Mouse (Mus musculus): ENCODE results near the gene Platr17. TPM values are rescaled to one million over a fixed set of nuclear protein-coding genes. Genes with fewer than 3 reads are reported as not detected.
A peak's percentile ranks its signal among the peaks of the same experiment; 100 is the strongest.
"Not testable (repeated sequence)": the region's sequence is repeated elsewhere in the genome, so short reads cannot be mapped to it uniquely, and the experiment has no call there.

The Platr17 gene
- total RNA-seq, 2 experiments from 2014 or later: not detected

DNA sequence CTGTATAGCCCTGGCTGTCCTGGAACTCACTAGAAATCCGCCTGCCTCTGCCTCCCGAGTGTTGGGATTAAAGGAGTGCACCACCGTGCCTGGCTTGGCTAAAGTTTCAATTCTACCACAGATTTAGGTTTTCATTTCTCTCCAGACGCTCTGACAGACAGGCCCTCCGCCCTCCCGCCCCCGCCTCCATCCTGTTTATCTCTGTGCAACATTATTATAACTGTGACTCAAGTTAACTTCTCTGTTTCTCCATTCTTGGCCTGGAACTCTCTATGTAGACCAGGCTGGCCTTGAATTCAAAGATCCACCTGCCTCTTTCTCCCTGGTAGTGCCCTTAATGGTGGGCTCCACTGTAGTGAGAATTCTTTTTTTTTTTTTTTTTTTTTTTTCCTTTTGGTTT lies 2.4 kb upstream of the Platr17 start:
- DNase-seq: no peak

DNA sequence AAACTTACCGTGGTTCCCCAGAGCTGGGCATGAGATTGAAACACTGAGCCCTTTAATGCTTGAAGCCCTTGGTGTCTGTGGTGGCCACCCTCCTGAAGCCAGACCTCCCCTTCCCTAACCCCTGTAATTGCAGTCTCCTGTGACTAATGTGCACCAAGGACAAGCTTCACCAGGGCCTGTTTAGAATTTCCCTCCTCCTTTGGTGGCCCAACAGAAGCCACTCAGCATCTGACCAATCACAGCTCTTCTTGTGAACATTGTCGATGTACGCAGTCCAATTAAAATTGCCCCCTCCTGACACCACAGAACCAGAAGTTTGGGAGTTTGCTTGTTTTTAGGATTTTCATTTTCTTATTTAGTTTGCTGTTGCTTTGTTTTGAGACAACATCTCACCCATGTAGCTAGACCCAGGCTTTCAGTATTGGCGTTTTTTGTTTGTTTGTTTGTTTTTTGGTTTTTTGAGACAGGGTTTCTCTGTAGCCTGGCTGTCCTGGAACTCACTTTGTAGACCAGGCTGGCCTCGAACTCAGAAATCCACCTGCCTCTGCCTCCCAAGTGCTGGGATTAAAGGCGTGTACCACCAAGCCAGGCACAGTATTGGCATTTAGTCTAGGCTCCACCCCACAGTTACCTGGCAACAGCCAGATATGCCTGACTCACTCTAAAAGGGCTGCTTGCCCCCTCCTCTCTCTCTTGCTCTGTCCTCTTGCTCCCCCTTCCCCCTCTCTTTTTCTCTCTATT lies 854 bp upstream of the Platr17 start:
- not testable (repeated sequence) for DNase-seq

DNA sequence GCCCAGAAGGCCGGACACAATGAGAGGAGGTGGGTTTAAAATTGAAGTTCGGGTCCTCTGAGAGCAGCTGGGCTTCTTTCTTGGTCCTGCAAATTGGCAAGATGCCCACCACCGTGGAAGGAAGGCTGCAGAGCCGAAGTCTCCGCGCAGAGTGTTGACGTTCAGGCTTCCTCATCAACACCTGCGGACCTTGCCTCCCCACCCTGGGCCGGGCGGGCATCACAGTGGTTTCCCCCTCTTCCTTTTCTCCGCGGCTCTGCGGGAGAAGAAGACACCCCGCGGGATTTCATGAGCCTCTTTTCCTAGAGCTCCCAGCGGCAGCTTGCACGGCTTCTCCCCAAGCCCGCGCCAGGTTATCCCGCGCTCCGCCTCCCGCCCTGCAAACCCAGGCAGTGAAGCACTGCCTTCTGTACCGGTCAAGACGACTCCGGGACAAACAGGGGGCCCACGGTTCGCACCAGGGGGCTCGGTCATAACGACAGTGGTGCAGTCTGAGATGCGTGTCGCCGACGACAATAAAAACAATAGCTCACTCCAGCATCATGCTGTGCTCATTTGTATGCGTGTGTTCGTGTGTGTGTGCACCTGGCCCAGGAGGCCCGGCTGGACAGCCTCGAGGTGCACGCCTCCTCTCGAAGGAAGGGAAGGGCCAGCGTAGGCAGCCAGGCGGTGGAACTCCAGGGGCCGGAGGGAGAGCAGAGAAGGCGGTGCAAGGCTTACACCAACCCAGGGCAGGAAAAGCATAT lies 3.6 kb downstream of the Platr17 start:
- DNase-seq: peak; percentile 51 to 62

DNA sequence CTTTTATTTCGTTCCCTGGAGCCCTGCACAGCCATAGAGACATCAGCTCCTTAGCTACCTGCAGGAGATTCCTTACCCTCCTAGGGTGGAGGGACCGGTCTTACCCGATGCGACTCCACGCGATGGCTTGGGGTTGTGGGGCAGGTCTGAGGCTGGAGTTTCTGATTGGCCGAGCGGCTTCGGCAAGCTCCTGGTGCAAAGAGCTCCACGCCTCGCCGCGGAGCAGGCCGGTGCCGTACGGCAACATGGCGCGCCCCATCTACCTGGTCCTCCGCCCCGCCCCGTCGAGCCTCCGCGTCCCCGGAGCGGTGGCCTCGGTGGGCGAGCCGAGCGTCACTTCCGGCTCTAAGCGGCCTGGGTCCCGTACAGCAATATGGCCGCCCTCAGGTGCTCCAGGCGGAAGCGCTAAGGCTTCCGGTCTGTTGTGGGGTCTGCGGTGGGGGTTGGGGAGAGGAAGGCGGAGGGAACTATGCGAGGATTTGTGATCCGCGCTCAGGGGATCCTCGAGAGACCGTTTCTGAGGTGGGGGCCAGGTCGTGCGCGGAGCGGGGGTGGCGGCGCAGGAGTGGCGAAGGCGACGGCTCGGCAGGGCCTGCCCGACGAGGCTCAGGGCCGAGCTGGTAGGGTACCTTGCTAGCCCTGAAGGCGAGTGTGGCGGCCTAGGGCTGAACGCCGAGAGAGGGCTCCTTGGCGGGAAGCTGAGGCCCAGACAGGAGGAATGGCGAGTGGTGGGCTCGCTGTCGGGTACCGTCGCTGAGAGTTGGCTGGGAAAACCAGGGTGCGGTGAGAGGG lies 4.3 kb downstream of the Platr17 start, which contains the start of gene Daxx:
Gene Daxx (plus strand): TSS at position 338 of the 792 bp plus-strand sequence.
- peak; percentile 100 for DNase-seq

DNA sequence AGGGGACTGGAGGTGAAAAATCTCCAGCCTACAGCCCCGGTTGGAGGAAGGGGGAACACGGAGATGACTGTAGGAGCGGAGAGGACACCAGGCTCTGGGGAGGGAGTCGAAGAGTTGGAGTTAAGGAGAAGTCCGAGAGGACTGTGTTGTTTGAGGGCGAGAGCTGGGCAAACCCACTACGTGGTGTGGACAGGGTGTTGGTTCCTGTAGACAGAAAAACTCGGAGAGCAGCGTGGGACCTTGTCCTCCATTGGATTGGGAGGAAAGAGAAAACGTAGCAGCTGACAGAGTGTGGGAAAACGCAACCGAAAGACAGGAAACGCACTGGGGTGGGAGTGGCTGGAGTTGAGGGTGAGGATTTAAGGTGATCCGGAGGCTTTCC lies 4.9 kb downstream of the Platr17 start:
- peak; percentile 76 to 78 for DNase-seq

DNA sequence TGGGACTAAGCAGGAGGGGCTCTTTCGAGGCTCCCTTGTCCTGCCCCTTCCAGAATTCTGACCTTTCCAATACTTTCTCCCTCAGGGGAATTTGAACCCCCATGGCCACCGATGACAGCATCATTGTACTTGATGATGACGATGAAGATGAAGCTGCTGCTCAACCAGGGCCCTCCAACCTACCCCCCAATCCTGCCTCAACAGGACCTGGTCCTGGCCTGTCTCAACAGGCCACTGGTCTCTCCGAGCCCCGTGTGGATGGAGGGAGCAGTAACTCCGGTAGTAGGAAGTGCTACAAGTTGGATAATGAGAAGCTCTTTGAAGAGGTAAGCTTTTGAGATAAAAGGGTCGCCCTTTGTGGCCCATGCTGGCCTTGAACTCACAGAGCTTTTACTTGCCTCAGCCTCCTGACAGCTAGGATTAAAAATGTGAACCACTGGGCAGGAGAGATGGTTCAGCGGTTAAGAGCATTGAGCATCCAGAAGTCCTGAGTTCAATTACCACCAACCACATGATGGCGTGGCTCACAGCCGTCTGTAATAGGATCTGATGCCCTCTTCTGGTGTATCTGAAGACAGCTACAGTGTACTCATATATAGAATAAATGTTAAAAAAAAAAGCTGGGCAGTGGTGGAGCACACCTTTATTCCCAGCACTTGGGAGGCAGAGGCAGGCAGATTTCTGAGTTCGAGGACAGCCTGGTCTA lies 5.6 kb downstream of the Platr17 start:
- DNase-seq: no peak

DNA sequence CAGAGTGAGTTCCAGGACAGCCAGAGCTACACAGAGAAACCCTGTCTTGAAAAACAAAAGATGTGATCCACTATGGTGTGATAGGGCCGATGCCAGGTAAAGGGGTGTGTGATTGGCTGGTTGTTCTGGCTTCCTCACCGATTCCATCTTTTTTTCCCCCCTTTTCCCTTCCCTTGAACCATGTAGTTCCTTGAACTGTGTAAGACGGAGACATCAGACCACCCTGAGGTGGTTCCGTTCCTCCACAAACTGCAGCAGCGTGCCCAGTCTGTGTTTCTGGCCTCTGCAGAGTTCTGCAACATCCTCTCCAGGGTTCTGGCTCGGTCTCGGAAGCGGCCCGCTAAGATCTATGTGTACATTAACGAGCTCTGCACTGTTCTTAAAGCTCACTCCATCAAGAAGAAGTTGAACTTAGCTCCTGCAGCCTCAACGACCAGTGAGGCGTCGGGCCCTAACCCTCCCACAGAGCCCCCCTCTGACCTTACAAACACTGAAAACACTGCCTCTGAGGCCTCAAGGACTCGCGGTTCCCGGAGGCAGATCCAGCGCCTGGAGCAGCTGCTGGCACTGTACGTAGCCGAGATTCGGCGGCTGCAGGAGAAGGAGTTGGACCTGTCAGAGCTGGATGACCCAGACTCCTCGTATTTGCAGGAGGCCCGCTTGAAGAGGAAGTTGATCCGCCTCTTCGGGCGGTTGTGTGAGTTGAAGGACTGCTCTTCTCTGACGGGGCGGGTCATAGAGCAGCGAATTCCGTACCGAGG lies 6.3 kb downstream of the Platr17 start:
- no peak for DNase-seq

DNA sequence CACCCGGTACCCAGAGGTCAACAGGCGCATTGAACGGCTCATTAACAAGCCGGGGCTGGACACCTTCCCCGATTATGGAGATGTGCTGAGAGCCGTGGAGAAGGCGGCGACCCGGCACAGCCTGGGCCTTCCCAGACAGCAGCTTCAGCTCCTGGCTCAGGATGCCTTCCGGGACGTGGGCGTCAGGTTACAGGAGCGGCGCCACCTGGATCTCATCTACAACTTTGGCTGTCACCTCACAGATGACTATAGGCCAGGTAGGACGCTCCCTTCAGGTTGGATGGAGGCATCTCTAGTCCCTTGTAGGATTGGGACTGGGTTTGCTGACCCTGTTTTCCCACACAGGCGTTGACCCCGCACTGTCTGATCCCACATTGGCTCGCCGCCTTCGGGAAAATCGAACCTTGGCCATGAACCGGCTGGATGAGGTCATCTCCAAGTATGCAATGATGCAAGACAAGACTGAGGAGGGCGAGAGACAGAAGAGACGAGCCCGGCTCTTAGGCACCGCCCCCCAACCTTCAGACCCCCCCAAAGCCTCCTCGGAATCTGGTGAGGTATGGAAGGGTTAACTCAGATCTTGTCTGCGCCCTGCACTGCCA lies 7.0 kb downstream of the Platr17 start:
- no peak for DNase-seq

DNA sequence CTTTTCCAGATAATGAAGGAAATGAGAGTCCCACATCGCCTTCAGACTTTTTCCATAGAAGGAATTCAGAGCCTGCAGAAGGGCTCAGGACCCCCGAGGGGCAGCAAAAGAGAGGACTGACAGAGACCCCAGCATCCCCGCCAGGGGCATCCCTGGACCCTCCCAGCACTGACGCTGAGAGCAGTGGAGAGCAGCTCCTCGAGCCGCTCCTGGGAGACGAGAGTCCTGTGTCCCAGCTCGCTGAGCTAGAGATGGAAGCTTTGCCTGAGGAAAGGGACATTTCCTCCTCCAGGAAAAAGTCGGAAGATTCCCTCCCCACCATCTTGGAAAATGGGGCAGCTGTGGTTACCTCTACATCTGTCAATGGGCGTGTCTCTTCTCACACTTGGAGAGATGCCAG lies 8.3 kb downstream of the Platr17 start:
- no peak for DNase-seq

DNA sequence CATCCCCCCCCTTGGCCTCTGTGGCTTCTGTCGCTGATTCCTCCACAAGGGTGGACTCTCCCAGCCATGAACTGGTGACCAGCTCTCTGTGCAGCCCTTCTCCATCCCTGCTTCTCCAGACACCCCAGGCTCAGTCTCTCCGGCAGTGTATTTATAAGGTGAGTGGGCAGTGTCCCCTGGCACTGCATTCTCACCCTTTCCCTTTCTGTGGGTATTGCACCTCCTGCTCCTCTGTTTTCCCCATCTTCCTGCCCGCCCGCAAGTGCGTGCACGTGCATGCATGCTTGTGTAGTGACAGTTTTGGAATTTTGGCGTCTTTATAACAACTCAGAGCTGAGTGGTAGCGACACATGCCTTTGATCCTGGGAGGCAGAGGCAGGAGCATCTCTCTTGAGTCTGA lies 9.0 kb downstream of the Platr17 start:
- no peak for DNase-seq

DNA sequence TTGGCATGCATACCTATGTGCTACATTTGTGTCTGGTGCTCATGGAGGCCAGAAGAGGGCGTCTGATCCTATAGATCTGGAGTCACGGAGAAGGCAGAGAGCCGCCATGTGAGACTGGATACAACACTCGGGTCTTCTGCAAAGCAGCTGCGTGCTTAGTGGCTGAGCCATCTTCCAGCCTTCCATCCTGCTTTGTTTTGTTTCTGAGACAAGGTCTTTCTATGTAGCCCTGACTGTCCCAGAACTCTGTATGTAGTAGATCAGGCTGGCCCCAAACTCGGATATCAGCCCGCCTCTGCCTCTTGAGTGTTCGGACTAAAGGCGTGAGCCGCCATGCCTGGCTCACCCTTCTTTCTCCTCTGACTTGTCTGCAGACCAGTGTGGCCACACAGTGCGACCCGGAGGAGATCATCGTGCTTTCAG lies 10.0 kb downstream of the Platr17 start:
- no peak for DNase-seq

DNA sequence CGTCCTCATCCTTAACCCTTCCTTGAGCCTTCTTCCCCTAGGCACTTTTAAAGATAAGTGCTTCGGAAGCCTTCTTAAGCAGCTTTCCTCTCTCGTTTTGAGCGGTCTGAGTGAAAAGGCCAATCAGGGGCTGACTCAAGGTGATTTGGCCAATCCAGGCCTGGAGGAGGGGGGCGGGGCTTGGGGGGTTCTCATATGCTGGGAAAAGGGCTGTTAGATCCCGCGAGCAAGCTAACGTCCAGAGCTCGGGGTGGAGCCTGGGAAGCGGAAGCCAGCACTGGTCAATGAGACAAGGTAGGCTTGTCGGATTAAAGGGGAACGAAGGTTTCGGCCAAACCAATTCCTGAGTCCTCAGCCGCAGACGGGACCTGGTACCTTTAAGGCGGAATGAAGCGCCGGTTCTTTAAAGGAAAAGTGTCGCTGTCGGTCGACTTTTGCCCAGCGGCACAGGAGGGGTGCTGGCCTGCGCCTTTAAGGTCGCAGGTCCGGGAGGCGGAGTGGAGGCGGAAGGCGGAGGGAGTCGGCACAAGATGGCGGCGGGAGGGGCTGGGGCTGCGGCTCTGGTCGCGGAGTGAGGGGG lies 10.8 kb downstream of the Platr17 start, which contains the start of the genes Tapbp and Zbtb22:
Gene Tapbp (plus strand): TSS at position 229 of the 580 bp plus-strand sequence.
Gene Zbtb22 (plus strand): TSS at position 234 of the 580 bp plus-strand sequence.
- peak; percentile 95 to 98 for DNase-seq

DNA sequence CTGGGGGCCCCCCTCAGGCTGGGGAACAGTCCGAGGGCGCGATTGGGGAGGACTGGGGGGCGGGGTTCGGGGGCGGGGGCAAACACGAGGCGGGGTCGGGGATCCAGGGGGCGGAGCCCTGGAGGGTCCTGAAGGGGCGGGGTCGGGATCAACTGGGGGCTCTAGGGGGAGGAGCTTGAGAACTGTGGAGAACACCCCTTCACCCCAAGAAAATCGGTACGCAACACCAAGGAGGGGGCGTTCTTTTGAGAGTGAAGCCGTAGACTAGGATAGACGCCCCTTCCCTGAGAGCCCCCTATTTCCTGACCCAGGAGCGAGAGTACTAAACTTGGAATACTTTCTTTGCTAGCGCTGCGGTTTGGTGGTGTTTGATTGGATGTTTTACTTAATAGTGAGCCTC lies 11.4 kb downstream of the Platr17 start:
- no peak for DNase-seq

DNA sequence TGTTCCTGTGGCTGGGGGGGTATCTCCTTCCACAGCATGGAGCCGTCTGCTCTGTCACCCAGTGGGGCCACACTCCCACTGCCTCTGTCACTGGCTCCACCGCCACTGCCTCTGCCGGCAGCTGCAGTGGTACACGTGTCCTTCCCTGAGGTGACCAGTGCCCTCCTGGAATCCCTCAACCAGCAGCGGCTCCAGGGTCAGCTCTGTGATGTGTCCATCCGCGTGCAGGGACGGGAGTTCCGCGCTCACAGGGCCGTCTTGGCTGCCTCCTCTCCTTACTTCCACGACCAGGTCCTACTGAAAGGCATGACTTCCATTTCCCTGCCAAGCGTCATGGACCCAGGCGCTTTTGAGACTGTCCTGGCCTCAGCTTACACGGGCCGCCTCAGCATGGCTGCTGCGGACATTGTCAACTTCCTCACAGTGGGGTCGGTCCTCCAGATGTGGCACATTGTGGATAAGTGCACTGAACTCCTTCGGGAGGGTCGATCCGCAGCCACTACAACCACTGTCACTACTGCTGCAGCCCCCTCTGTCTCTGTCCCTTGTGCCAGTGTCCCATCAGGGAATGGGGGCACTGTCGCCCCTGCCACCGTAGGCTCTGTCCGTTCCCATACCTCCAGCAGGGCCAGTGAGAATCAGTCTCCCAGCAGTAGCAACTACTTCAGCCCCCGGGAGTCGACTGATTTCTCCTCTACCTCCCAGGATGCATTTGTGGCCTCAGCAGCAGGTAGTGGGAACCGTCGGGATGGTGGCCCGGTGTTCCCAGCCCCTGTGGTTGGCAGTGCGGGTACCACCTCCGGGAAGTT lies 12.1 kb downstream of the Platr17 start:
- DNase-seq: peak in 1 of 2 experiments; percentile 17

DNA sequence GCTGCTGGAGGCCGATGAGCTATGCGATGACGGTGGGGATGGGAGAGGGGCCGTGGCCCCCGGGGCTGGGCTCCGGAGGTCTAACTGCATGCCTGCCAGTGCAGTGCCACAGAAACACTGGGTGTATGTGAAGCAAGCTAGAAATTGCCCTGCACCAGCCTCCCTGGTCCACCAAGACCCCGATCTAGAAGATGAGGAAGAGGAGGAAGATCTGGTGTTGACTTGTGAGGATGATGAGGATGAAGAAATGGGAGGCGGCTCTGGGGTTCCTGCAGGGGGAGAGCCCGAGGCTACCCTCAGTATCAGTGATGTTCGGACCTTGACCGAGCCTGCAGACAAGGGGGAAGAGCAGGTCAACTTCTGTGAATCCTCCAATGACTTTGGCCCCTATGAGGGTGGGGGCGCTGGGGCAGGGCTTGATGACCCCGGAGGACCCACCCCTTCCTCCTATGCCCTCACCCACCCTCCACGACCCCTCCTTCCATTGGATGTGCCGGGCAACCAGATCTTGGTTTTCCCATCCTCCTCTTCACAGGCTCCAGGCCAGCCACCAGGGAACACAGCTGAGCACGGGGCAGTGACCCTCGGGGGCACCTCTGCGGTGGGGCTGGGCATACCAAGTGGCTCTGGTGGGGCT lies 12.8 kb downstream of the Platr17 start:
- no peak for DNase-seq

DNA sequence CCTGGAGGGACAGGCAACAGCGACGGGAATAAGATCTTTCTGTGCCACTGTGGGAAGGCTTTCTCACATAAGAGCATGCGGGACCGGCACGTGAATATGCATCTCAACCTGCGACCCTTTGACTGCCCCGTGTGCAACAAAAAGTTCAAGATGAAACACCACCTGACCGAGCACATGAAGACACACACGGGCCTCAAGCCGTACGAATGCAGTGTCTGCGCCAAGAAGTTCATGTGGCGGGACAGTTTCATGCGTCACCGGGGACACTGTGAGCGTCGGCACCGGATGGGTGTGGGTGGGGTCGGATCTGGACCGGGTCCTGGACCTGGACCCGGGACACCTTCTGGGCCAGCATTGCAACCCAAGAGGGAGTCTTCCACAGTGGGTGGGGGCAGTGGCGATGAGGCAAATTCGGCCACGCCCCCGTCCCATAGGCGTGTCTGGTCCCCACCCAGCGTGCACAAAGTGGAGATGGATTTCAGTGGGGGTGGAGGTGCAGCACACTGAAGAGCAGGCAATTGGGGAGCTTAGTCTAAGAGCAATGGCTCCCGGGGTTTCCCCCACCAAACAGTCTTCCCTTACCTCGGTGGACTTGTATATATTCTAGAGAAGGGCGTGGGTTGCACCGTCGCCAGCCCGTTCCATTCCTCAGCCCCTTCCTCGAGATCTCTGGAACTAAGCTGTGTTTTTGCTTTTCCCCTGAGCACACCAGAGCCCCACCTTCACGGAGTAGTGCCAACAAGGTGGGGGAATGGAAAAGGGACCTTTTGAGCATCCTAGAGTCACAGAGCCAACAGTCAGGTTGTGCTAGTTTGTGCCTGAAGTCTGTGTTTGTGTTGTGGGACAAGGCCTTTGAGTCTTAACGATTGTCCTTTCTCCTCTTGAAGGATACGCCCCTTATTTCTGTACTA lies 13.6 kb downstream of the Platr17 start:
- DNase-seq: peak in 1 of 2 experiments; percentile 48

Measured in adrenal gland, postnatal 36 days (tissue).